Mouse (Mus musculus) telencephalon, adult 2 months (tissue): ENCODE data around the gene Wdr34.
"Not testable (repeated sequence)": the region's sequence is repeated elsewhere in the genome, so short reads cannot be mapped to it uniquely, and the experiment has no call there.

Source experiments
- DNase-seq: peaks from one replicate; pipeline ENCODE4 v3.0.0-alpha.2; 2011; ENCODE audit warnings: low read depth, low spot score

The Wdr34 gene

DNA sequence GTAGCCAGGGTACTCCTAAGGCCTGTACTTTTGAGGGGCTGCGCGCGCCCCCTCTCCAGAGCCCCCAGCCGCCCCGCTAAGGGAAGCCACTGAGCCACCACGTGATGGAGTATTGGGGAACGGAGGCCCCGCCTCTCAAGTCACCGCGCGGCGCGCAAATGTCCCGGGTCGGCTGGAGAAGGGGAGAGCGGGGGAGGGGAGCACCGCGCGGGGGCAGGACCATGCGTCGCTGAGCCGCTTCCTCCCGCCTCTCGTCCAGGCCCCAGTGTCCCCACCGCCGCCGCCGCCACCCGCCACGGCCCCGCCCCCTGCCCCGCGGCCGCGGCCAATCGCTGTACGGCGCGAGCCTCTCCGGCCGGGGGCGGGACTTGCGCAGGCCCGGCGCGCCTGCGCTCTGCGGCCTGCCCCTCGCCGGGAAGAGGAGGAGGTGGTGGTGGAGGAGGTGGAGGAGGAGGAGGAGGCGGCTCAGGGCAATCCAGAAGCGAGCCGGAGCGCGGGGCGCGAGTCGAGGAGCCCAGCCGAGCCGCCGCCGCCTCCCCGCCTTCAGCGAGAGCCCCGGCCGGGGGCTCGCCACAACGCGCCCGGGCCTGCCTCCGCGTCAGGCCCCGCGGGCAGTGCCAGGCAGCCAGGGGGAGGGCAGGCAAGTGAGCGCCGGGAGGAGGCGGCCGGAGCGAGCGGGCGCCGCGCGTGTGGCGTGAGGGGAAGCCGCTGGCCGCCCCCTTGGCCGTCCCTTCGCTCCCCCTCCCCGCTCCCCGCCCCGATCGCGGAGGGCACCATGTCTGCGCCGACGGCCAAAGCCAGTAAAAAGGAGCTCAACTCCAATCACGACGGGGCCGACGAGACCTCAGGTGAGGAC lies 17.6 kb upstream of the Wdr34 start:
- DNase-seq: peak; percentile 79

DNA sequence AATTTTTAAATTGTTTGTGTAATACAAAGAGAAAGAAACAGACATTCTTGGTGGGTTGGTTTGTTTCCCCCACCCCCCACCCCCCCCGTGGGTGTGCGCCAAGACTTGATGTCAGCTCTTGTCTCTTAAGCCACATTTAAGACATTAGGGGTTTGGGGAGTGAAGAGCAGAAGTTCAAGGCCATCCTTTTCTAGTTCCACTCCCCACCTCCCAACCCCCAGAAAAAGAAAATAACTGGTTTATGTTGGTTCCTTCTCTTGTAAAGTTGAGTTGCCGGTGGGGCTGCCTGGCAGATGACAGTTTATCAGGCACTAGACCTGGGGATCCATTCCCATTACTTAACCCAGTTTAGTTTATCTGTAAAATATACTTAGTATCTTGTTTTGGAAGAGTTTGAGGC lies 15.6 kb upstream of the Wdr34 start:
- DNase-seq: no peak

DNA sequence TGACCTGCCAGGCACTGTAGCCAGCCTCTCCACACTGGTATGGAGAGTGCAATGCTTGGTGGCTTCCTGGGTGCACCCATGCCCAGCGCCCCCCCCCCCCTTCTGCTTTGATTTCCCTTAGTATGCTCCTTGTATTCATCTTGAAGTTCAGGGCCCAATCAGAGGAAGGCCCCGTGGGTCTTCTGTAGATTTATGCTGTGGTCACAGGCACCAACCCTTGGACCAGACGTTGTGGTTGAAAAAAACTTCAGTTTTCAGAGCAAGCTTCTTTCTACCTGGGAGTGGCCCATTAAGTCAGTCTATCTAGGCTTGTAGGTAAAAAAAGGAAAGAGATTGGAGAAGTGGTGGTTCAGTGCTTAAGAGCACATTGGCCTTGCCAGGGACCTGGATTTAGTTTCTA lies 15.1 kb upstream of the Wdr34 start:
- DNase-seq: no peak

DNA sequence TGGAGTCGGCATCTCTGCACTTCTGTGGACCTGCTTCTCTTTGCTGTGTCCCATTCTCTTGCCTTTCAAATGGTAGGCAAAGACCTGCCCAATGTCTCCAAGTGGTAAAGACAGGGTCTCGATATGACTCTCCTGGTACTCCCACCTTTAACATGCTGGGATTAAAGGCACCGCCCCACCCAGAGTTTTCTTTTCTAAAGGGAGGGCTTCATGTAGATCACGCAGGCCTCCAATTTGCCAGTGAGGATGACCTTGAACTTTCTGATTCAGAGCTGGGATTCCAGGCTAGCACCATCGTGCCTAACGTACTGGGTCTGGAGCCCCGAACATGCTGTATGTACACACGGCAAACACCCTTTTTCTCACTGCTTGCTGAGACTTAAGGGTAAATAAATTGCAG lies 14.6 kb upstream of the Wdr34 start:
- DNase-seq: no peak

DNA sequence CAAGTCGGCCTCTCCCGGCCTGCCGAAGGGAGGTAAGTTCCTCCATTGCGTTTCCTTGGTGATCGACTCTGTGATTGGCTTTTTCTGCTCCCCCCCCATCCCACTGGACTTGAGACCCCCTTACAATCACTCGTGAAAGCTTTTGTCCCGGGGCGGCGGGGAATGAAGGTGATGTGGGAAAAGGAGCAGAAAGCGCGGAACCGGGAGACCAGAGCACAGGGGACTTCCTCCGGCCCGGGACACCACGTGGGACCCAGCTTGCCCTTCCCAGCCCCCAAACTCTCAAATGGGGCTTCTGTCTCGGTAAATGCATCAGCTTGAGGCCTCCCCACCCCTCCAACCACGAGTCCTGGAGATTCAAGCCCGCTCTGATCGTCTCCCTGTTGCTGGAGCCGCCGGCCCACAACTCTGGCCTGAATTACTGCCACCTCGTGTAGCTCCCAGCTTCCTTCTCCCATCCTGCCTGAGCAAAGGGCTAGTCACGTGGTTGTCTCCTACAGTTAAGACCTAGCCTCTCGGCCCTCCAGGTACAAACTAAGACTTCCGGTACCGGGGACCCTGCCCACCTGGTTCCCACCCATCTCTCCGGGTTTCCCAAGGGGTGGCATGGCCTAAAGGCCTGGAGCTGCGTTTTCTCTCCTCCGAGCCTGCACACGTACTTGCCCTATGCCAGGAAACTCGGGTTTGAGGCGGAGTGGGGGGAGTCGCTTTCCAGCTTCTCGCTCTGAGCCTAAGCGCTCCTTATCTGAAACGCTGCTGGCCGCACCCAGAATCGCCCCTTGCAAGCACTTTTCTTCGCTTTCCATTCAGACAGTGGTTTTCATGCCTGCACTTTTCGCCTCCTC lies 13.8 kb upstream of the Wdr34 start:
- DNase-seq: peak; percentile 50

DNA sequence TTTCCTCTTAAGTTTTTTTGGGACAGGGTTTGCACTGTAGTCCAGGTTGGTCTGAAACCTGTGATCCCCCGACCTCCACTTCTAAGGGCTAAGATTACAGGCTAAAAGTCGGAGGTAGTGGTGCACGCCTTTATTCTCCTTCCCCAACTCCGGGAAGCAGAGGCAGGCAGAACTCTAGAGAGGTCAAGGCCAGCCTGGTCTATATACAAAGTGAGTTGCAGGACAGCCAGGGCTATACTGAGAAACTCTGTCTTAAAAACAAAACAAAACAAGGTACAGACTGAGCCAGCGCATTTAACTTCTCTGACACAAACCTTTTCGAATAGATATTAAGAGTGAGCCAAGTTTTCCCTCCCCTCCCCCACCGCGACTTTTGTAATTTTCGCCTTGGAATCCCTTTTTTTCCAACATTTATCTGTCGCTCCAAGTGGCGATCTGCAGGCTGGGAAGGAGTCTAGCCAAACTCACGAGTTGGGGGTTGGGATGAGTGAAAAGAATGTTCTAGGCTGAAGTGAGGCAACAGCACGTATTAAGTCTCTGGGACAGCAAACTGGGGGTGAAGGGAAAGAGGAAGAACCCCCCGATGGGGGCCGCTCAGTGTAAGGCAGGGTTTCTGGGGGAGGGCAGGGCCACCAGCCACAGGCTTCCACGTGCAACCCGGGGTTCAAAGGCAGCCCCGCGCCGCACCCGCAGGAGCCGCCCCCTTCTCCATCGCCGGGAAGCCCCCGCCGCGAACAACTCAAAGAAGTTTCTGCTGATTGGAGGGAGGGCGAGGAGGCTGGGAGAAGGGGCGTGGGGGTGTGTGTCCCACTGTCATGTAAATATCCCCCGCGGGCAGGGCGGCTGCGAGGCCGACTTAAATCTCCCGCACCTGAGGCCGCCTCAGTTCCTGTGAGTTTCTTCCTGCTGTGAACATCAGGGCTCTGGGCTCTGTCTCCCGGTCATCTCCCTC lies 12.8 kb upstream of the Wdr34 start:
- no peak for DNase-seq

DNA sequence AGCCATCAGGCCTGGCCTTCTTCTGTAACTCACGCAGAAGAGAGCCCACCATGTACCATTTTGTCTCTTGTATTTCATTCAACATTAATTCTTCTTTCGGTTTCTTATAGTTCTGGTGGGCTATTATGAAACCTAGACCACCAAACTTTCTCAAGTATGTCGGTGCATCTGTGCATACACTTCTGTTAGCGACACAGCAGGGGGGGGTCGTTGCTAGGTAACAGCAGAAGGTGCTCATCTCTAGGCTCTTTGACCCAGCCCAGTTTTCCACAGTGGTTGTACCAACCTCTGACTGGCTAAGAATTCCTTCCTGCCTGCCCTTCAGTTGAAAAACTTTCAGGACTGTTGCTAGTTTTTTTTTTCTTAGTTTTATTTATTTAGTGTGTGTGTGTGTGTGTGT lies 9.7 kb upstream of the Wdr34 start:
- DNase-seq: no peak

DNA sequence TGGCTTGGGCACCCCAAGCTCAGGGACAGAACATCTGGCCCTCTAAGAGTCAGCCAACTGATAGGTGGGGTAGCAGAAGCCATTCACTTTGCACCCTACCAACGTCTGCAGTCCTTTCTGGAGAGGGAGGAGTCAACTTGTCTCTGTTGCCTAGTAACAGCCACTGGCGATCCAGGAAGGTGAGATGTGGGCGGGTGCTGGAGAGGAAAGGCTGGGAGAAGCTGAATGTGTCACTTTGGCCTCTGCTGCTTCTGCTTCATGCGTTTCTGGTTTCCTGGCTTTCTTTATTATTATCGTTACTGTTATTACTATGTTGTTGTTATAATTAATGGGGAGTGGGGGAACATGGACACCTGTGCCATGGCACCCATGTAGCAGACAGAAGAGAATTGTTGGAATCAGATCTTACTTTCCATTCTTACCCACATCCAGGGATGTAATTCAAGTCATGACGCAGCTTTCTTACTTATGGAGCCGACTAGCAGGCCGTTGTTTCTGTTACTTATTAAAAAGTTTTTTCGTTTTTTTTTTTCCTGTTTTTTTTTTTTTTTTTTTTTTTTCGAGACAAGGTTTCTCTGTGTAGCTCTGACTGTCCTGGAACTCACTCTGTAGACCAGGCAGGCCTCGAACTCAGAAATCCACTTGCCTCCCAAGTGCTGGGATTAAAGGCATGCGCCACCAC lies 8.7 kb upstream of the Wdr34 start, which contains the start of gene Set:
TSS of gene Set (plus strand) at position 156 of the 682 bp plus-strand sequence.
- no peak for DNase-seq

DNA sequence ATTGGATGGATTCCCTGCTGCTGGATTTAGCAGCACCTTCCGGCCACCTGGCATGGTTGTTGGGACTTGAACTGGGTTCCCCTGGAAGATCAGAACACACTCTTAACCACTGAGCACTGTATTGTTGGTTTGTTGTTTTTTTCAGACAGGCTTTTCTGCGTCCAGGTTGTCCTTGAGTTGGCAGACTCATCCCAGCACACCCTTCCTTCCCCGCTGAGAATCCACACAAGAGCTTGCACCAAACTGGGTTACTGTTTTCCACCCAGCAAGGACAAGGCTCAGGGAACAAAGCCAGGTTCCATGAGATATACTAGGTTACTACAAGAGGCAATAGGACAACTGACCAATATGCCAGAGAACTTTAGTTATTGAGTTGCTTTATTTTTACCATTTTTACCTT lies 8.1 kb upstream of the Wdr34 start:
- no peak for DNase-seq

DNA sequence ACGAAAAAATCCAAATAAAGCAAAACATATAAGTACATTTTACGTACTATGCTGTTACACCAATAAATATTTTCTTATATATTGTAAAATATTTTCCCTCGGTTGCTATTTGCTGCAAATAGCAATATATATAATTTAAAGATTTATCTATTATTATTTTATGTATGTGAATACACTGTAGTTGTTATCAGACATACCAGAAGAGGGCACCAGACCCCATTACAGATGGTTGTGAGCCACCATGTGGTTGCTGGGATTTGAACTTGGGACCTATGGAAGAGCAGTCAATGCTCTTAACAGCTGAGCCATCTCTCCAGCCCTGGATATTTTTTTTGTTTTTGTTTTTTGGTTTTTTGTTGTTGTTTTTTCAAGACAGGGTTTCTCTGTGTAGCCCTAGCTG lies 6.6 kb upstream of the Wdr34 start:
- not testable (repeated sequence) for DNase-seq

DNA sequence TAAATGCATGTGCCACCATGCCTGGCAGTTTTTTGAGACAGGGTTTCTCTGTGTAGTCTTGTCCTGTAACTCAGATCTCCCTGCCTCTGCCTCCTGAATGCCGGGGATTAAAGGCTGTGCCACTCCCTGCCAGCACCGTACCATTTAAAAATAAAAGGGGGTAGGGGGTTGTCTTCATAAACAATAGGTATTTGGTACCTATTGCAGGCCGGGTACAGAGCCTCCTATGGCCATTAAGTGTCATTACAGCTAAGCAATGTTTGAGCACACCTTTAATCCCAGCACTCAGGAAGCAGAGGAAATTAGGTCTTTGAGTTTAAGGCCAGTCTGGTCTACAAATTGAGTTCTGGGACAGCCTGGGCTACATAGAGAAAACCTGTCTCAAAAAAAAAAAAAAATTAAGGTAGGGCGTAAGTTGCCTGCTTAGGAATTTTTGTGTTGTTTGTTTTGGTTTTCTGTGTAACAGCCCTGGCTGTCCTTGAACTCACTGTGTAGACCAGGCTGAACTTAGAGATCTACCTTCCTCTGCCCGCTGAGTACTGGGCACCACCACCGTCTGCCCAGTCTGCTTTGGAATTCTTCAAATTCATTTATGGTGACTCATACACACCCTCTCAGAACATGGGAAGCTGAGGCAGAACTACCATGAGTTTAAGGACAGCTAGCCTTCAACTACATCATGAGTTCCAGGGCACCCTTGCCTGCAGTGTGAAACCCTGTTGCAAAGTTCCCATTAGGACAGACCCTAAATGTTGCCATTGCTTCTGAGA lies 3.5 kb upstream of the Wdr34 start:
- no peak for DNase-seq

DNA sequence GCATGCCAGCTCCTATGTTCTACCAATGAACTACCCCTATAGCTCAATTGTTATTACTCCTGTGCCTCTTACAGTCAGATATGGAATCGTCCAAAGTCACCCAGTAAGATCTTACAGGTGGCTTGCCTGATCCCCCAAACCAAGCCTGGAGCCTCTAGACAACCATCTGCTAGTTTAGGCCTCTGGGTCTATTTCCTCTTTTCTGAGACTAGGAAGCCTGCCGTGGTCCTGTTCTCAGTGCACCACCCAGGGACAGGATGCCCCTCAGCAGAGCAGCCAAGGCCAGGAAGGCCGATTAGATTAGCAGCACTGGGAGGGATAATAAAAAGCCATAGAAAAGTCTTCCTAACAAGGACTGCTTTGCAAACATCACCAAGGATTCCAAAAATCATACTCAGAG lies 1.1 kb upstream of the Wdr34 start:
- DNase-seq: no peak

DNA sequence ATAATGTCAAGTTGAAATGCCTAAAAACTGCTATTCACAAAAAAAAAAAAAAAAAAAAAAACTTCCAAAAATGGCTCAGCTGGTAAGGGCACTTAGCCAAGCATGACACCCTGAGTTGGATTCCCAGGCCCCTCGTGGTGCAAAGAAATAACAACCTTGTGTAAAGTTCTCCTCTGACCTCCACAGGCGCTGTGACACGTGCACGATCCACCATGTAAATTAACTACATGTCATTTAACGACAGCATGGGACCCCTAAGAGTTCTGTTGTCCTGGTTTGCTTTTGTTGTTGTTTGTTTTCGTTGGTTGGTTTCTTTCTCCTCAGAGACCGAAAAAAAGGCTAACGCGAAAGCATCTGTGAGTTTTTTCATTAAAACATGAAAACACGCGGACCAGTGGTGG lies 580 bp downstream of the Wdr34 start:
- DNase-seq: no peak

DNA sequence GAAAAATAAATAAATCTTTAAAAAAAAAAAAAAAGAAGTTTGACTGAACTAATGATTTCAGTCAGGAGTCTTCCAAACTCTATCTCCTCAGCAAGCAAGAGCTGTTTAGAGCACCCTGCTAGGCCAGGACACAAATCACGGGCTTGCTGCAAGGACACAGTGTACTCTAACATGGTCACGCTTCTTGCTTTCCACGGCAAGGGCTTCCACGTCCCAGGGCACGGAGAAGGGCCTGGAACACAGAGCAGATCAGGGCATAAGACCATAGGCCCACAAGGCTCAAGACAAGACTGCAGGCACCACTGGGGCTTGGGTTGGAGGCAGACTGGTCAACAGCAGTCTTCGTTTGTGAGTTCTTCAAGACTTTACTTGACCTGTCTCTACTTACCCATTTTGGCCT lies 1.6 kb downstream of the Wdr34 start:
- no peak for DNase-seq

DNA sequence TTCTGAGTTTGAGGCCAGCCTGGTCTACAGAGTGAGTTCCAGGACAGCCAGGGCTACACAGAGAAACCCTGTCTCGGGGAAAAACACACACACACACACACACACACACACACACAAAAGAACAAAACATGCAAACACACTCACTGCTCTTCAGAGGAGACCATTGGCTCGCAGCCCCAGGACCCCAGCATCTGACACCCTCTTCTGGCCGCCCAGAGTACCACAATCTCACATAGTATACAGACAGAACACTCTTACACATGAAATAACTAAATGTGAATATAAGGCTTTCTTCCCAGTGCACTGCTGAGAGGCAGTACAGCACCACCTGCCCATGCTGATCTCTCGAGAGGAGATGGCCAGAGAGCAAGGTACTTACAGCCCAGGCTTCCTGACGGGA lies 4.1 kb downstream of the Wdr34 start:
- DNase-seq: no peak

DNA sequence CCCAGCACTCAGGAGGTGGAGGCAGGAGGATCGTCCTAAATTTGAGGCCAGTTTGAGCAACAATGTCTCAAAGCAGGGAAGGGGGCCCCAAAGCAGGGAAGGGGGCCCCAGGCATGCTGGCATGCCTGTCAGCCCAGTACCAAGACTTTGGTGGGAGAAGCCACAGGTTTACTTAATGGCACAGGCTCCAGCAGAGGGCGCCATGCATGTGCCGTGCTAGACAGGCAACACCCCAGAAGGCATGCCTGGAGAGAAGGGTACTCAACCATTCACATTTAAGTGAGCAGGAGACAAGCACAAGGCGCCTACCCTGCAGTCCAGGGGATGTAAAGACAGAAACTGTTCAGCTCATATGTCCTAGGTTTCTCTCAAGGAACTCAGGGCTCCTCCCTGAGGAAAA lies 6.2 kb downstream of the Wdr34 start:
- no peak for DNase-seq

DNA sequence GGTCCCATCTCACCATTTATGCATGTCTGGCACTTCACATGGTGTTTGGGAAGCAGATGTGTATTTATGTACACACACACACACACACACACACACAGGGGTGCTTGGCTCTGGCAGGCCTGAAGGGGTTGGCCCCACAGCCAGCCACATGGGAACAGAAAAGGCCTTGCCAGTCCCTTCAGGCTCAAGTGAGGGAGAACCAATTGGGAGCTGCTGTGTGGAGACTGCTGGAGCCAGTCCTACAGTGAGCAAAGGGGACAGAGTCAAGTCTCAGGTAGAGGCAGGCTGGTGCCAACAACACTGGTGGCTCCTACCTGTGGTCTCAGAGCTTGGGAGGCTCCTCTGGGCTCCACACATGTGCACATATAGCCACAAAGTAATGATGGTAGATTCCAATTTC lies 9.0 kb downstream of the Wdr34 start:
- DNase-seq: no peak

DNA sequence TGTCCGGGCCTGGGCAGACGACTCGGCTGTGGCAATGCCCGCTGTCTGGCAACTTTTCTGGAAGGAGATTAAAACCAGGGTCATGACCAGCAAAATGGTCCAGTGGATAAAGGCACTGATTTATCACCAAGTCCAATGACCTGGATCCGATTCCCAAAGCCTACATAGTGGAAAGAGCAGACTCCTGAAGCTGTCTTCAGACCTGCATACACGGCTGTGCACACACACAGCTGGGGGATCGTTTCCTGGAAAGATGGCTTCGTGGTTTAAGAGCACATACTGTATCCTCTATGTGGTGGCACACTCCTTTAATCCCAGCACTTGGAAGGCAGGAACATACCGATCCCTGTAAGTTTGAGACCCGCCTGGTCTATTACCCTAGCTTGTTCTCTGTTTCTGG lies 10.3 kb downstream of the Wdr34 start:
- DNase-seq: no peak

DNA sequence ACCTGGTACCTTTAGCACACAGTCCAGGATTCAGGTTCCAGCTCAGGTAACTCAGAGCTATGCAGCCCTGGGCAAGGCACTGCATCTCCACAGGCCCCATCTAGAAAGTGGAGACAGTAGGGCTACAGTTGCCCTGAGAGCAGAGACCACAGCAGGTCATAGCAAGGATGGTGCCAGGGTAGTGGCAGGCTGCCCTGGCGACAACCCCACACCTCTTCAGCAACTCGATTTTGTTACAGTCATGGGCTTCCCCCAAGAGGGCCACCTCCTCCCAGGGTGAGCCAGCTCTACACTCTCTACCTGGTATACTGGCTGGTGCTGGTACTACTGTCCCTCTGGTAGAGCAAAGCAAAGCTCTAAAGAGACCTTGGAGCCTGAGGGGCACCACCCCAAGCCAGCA lies 10.9 kb downstream of the Wdr34 start:
- DNase-seq: no peak

DNA sequence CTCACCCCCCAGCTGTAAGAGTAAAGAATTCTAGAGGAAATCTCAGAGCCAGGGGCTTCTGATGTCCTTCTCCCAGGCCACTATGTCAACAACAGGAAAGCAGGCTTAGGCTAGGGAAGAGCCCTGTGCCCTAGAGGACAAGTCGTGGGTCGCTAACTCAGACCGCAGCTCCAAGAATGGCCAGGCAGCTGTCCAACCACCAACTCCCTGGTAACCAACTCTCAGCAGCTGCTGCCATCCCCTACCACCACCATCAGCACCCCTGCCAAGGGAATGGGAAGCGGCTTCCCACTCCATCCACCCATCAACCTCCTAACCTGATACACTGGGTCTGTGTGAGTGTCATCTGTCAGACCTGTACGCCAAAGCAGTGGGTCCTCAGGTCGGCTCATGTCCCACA lies 15.7 kb downstream of the Wdr34 start:
- no peak for DNase-seq
